Mouse (Mus musculus): ENCODE results near the gene Bhlhe41.

Gene Bhlhe41

DNA sequence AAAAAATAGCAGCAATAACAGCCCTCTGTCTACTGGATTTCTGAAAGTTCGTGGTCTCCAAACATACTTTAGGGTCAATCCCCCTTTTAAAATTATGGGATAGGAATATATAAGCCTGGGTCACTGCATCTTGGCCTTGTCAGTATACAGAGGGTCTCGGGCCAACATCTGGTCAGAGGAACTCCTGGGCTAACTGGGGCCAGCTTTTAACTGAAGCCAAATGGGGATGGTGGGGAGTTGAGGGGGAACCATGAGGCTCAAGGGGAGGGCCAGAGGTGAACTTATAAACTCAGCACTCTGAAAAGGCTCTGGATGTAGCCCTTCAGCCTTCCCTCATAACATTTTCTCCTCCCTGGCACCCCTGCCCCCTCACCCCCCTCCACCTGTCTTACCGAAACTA, 1.8 kb upstream of the Bhlhe41 start:
- DNase-seq = no peak

GRCm38 (mm10) chr6:145865886-145866851, 811 bp upstream of the Bhlhe41 start:
- DNase-seq = peak; percentile 89

DNA sequence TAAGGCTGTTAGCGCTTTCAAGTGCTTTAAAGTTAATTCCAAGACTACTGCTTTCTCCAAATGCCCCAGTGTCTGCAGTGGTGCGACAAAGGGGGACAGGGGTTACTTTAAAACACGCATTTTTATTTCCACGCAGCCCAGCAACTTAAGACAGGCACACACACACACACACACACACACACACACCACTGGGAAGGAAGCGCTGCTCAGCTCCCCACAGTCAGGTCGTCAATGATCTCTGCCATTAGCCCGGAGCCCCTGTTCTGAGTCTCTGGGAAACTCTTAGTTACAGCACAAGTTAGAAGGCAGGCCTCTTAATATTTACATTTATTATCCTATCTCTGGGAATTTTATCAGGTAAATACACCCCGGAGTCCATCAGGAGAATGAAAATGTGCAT, 1.2 kb downstream of the Bhlhe41 start:
- DNase-seq = no peak

- peak; percentile 87 for DNase-seq
Measured at GRCm38 (mm10) chr6:145863065-145863971, 2.0 kb downstream of the Bhlhe41 start.

DNA sequence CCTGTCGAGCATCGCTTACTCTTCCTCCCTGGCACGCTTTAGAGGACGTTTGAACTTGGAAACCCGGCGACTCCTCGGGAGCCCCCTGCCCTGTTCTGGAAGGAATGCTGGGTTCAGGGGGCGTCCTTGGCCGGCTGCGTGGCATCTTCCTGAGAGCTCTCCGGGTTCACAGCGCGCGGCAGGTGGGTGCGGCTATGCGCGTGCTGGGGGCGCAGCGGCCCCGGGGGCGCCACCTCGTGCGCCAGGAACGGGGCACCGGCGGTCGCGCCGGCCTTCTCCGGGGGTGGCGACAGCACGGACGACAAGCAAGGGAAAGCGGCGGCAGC, 2.7 kb downstream of the Bhlhe41 start:
- DNase-seq = no peak

DNA sequence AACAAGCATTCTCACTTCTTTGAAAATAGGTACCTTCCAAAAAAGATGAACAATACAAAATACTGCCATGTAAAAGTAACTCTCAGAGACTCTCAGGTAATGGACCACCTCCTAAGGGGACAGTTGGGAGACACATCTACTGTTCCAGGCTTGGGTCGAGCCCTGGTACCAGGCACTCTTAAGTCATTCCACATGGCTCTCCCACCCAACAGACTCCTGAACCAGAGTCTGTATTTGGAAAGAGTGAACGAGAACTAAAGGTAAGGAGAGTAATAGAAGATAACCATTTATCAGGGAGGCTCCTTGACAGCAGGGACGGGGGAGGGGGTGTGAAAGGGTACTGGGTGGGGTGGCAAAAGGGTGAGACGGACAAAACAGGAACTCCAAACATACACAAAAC, 3.0 kb downstream of the Bhlhe41 start:
- no peak for DNase-seq

- DNase-seq = no peak
Measured at GRCm38 (mm10) chr6:145861462-145862227, 3.7 kb downstream of the Bhlhe41 start.

DNA sequence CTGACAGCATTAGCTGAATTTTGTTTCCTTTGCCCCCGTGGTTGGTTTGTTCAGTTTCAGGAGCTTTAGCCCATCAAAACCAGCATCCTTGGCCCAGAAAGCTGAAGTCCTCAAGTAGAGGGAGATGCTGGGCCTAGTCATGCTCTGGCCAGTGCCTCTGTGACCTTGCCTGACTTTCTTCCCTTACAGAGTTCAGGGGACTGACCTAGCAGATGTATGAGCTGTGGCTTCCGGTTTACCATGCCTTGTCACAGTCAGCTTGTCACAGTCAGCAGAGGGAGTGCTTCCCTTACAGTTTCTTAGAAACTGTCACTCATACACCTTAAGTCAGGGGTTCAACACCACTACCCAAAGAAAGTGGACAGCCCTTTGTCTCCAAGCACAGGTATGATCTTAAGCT, 5.0 kb downstream of the Bhlhe41 start:
- DNase-seq = no peak

- DNase-seq = no peak
Measured at GRCm38 (mm10) chr6:145858414-145858813, 6.9 kb downstream of the Bhlhe41 start.

GRCm38 (mm10) chr6:145857428-145857827, 7.9 kb downstream of the Bhlhe41 start:
- DNase-seq = no peak

- DNase-seq = peak; percentile 99
Measured at GRCm38 (mm10) chr6:145855720-145856551, 9.4 kb downstream of the Bhlhe41 start.

DNA sequence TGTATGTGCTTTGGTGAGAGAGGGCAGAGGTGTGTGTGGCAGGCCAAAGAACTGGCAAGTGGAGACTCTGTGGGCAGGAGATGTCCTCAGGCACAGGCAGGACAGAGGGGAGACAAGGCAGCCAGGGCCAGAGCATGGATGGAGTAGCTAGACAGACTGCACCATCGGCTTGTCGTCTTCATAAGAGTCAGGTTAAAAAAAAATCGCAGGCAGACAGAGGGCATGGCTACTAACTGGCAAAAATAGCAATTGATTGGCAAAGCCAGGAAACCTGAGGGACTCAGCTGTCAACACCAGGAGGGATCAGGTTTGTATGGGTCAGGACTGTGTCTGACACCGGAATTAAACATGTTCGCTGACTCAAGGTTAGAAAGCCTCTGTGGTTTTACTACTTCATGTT, 10.6 kb downstream of the Bhlhe41 start:
- DNase-seq = no peak

GRCm38 (mm10) chr6:145853356-145854079, 11.8 kb downstream of the Bhlhe41 start:
- no peak for DNase-seq

GRCm38 (mm10) chr6:145852708-145853107, 12.7 kb downstream of the Bhlhe41 start:
- DNase-seq = no peak

DNA sequence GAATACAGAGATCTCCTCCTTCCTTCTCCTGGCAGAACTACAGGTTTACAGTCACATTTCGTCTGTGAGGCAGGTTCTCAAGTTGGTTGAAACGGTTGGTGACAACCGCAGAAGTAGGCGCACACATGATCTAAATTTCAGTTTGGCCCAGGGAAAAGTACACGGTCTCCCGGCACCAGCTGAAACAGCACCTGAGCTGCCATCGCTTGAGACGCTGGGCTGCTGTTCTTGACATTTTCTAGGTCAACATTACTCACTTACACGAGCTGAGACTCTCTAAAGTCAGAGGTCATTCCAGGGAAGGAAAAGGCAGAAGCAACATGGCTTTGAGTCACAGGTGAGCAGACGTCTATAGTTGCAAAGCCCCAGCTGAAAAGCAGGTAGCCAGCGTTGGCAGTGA, 13.4 kb downstream of the Bhlhe41 start:
- DNase-seq = no peak

GRCm38 (mm10) chr6:145850789-145851188, 14.6 kb downstream of the Bhlhe41 start:
- peak; percentile 75 for DNase-seq

GRCm38 (mm10) chr6:145847661-145848060, 17.7 kb downstream of the Bhlhe41 start:
- DNase-seq = no peak

DNA sequence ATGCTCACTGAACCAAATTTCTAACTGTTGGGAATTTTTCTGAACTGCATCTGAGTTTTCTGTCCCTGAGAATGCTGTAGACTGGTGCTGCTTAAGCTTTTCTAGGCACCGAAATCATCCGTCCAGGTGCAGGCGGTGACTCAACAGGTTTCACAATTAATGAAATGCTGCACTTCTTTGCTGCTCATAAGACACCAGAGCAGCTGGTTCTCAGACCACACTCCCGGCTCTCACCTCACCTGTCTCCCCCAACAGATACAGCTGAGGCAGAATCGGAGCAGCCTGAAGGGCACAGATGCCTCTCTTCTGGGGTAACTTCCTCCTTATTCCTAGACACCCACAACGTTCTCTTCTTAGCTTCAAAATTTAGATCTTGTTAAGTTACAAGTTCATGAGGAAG, 18.4 kb downstream of the Bhlhe41 start:
- DNase-seq = no peak

GRCm38 (mm10) chr6:145846076-145846475, 19.3 kb downstream of the Bhlhe41 start:
- DNase-seq = no peak

GRCm38 (mm10) chr6:145845611-145846010, 19.7 kb downstream of the Bhlhe41 start:
- DNase-seq = no peak

- no peak for DNase-seq
Measured at GRCm38 (mm10) chr6:145835359-145835758, 30.0 kb downstream of the Bhlhe41 start.
